Comparison of ENCODE assay signal across 1 mouse cellular context in the genomic region with DNA sequence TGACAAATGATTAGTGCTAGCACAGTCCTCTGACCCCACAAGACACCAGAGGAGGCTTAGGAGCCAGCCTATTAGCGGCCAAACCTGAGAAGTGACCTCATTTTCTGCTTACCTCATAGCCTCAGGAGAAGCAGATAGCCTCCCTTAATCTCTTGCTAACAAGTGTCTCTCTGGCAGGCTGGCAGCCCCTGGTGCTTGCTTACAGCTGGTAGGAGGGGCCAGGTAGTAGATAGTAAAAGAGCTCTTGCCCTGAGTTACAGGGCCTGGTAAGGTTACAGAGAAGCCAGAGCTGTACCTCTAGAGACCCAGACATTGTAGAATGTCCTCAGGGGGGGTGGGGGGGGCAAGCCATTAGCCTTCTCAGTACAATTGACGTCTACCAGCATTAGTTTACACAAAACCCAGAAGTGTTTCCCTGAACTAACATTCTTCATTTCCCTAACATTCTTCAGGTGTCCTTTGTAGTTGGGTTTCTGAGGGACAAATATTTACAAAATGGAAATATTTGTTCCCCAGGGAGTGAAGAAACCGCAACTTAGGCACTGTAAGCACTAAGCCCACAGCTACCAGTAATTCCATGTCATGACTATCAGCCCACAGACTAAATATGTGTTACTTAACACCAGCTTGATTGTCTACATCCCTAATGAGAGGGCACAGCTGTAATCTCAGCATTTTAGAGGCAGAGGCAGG.
TF ChIP-seq lines count a peak whose summit lies in the region.

No protein-coding gene starts in this region.

TF ChIP-seq in MEL, 35 proteins besides CTCF, POLR2A, EP300 and RAD21 (continued from another document):
- no peak for TF ChIP-seq SMC3 (IDR thresholded peaks at IDR 0.05; ENCODE audit: low read depth, low read length)
